Mouse (Mus musculus) hindbrain, embryonic 10.5 days (tissue): ENCODE results near the gene Morc2a. TPM values are rescaled to one million over a fixed set of nuclear protein-coding genes. Genes with fewer than 3 reads are reported as not detected.
"Not testable (repeated sequence)": the region's sequence is repeated elsewhere in the genome, so short reads cannot be mapped to it uniquely, and the experiment has no call there.

Experiments
- DNase-seq: peaks from one replicate; pipeline ENCODE4 v3.0.0-alpha.2; 2017; ENCODE audit warnings: low spot score
- H3K27ac ChIP-seq: fragments of 300-500 bp; sonication (generic); 2 replicates; pipeline ENCODE4 v1.5.1; 2016; ENCODE audit warnings: mild to moderate bottlenecking, moderate library complexity
- H3K27me3 ChIP-seq: fragments of 300-500 bp; sonication (generic); 2 replicates; pipeline ENCODE4 v1.6.1; 2016; ENCODE audit warnings: mild to moderate bottlenecking; ENCODE audit not compliant: poor library complexity, insufficient read depth, severe bottlenecking
- H3K36me3 ChIP-seq: fragments of 300-500 bp; sonication (generic); 2 replicates; pipeline ENCODE4 v1.6.1; 2016; ENCODE audit warnings: mild to moderate bottlenecking, moderate library complexity
- H3K4me1 ChIP-seq: fragments of 300-500 bp; sonication (generic); replicated peaks from 2 replicates; pipeline ENCODE4 v1.6.1; 2016; ENCODE audit warnings: mild to moderate bottlenecking
- H3K4me3 ChIP-seq: fragments of 300-500 bp; sonication (generic); 2 replicates; pipeline ENCODE4 v1.5.1; 2016; ENCODE audit warnings: mild to moderate bottlenecking, moderate library complexity
- H3K9me3 ChIP-seq: fragments of 300-500 bp; sonication (generic); 2 replicates; pipeline ENCODE4 v1.6.1; 2016; ENCODE audit warnings: mild to moderate bottlenecking, moderate library complexity
- WGBS: fragments of 180-500 bp; shearing (Covaris S2); methylation state at CpG from one replicate; pipeline ENCODE4 v1.1.7; 2016; 5-methylcytosine and 5-hydroxymethylcytosine counted together
- polyA plus RNA-seq: library from polyadenylated mRNA; unstranded; fragments of >200 nt; fragmentation: Nextera tagmentation; extraction: Ambion mirVana; gene quantifications from 2 replicates; pipeline ENCODE4 v1.2.1, GENCODE M21; 2016

Gene Morc2a
- 38.4 and 40.8 TPM in 2 replicates for polyA plus RNA-seq

- no peaks in the 10 kb centered on the region for H3K27me3 ChIP-seq
- H3K36me3 ChIP-seq, result peaks cover 81% of the 10 kb centered on the region
- DNase-seq, result peak; percentile 98
- H3K4me3 ChIP-seq, result peak within 1 kb of the TSS; percentile 97
- peaks cover 47% of the 10 kb centered on the region for H3K9me3 ChIP-seq
- peaks cover 27% of the 10 kb centered on the region for H3K4me1 ChIP-seq
- WGBS, result 2% methylated on average over 81 of the region's 81 CpGs
- peak within 1 kb of the TSS; percentile 99 for H3K27ac ChIP-seq
Observed at GRCm38 (mm10) chr11:3648964-3649841, at the start of gene Morc2a. Gene Morc2a, plus strand, starts transcription at chr11:3649191.

DNA sequence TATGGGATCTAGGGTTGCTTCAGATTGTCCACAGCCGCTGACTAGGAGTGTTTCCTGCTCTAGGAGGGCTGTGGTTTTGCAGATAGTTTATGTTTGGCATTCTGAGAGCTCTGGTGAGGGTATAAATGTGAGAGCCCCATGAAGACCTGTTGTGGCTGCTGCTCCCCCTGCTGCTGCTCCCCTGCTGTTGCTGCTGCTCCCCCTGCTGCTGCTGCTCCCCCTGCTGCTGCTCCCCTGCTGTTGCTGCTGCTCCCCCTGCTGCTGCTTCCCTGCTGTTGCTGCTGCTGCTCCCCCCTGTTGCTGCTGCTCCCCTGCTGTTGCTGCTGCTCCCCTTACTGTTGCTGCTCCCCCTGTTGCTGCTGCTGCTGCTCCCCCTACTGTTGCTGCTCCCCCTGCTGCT is 47.0 kb upstream of the Morc2a start:
- H3K4me1 ChIP-seq, H3K36me3 ChIP-seq, H3K27ac ChIP-seq, H3K27me3 ChIP-seq, DNase-seq, H3K4me3 ChIP-seq, H3K9me3 ChIP-seq: not testable (repeated sequence)
- WGBS, result 63% methylated on average over 1 of the region's 1 CpGs

- not testable (repeated sequence) for H3K9me3 ChIP-seq, H3K4me1 ChIP-seq, H3K27me3 ChIP-seq, H3K27ac ChIP-seq, H3K4me3 ChIP-seq, H3K36me3 ChIP-seq
- 53% methylated on average over 2 of the region's 2 CpGs for WGBS
- peak; percentile 21 for DNase-seq
Observed at GRCm38 (mm10) chr11:3602687-3603086, 46.3 kb upstream of the Morc2a start.

DNA sequence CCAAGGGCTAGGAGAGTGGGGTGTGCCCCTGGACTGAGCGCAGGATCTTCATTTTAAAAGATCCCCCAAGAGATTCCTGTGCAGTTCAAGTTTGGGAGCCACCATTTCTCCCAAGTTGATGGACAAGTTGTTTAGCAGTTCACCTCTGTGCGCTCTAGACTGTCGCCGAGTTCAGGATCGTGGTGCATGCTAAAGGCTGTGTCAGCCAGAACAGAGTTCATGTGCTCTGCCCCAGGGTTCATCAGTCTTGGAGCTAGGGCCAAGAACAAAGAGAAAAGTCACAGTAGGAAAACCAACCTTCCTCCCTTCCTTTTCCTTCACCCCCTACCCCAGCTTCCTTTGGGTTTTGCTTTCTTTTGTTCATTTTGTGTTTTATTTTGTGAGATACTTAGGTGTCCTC is 42.5 kb upstream of the Morc2a start:
- Histone ChIP-seq H3K27ac (no peak overlapping the region), H3K4me3 (no peak overlapping the region), H3K4me1 (peaks cover 5% of the 10 kb centered on the region; the same call in 1 of the 2 replicates), H3K27me3 (no peaks in the 10 kb centered on the region), H3K9me3 (no peaks in the 10 kb centered on the region), H3K36me3 (no peaks in the 10 kb centered on the region)
- no peak for DNase-seq
- WGBS, result 86% methylated on average over 5 of the region's 5 CpGs

GRCm38 (mm10) chr11:3615576-3615975 is 33.4 kb upstream of the Morc2a start:
- no peaks in the 10 kb centered on the region for H3K36me3 ChIP-seq
- H3K4me3 ChIP-seq, result no peak overlapping the region
- DNase-seq, result no peak
- H3K9me3 ChIP-seq, result no peaks in the 10 kb centered on the region
- H3K4me1 ChIP-seq, result no peaks in the 10 kb centered on the region
- no peak overlapping the region for H3K27ac ChIP-seq
- H3K27me3 ChIP-seq, result no peaks in the 10 kb centered on the region
- WGBS, result 88% methylated on average over 4 of the region's 4 CpGs

DNA sequence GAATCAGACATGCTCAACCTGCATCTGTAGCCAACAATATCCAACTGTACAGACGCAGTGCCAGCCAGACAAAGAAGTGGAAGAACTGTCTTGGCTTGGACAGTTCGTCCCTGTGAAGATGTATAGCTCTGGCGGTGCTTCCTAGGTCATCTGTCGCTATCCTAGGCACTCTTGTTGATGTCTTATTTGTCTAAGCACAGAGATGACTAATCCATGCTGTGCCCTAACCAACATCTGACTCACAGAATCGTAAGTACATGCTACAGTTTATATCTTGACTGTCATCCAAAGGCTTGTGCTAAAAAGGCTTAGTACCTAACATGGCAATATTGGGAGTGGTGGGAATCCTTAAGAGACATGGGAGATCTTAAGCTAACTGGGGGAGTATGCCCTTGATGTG is 26.2 kb upstream of the Morc2a start:
- Histone ChIP-seq H3K4me1 (no peaks in the 10 kb centered on the region), H3K4me3 (no peak overlapping the region), H3K9me3 (peaks cover 6% of the 10 kb centered on the region; the same call in 1 of the 2 replicates), H3K27me3 (peaks cover 8% of the 10 kb centered on the region), H3K27ac (no peak overlapping the region), H3K36me3 (no peaks in the 10 kb centered on the region)
- 86% methylated on average over 5 of the region's 5 CpGs for WGBS
- no peak for DNase-seq

DNA sequence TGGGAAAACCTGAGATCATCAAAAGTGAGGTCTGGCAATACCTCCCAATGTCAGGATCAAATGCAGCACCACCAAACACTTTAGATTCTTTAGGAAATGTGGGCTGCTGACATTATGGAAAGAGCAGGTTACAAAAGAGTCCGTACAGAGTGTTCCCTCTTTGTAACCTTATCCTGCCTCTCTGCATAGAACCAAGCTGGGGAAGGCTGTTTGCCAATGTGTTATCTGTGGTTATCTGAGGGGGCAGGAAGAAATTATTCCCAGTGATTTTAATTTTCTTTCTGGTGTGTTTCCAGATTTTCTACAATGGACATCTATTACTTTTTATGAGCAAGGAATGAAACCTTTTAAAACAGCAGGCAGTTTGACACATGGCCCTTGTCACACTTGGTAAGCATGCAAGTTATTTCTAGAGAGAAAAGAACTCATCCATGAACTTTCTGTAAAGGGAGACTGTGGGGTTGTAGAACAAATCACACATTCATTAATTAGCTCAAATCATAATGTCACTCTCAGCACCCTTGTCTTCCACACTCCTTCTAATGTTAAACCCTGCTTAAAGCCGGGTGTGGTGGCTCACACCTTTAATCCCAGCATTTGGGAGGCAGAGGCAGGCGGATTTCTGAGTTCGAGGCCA is 24.5 kb upstream of the Morc2a start:
- H3K36me3 ChIP-seq, result no peaks in the 10 kb centered on the region
- no peak for DNase-seq
- H3K9me3 ChIP-seq, result peaks cover 6% of the 10 kb centered on the region; the same call in 1 of the 2 replicates
- no peak overlapping the region for H3K4me3 ChIP-seq
- H3K27ac ChIP-seq, result no peak overlapping the region
- WGBS, result 82% methylated on average over 4 of the region's 4 CpGs
- peaks cover 25% of the 10 kb centered on the region for H3K27me3 ChIP-seq
- peaks cover 9% of the 10 kb centered on the region; the same call in 1 of the 2 replicates for H3K4me1 ChIP-seq

DNA sequence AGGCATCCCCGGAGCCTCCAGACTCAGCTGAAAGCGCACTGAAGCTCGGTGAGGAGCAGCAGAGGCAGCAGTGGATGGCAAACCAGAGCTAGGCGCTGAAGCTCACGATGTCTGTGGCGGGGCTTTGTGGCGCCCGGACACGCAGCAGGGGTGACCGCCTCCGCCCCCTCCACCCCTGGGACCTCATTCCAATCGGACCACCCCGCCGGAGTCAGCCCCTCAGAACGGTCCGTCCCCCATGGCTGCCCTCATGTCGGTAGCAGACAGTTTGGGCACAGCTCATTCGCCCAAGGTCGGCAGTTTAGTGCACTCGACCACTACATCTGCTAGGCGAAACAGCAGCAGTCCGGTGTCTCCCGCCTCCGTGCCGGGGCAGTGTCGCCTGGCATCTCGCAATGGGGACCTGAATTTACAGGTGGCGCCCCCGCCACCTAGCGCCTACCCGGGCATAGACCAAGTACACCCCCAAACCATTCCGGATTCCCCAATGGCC is 19.9 kb upstream of the Morc2a start:
- Histone ChIP-seq H3K36me3 (no peaks in the 10 kb centered on the region), H3K27me3 (peaks cover 34% of the 10 kb centered on the region), H3K9me3 (peaks cover 6% of the 10 kb centered on the region; the same call in 1 of the 2 replicates), H3K4me3 (peak overlapping the region; percentile 60), H3K4me1 (peaks cover 9% of the 10 kb centered on the region; the same call in 1 of the 2 replicates), H3K27ac (peak overlapping the region; percentile 45; the same call in 1 of the 2 replicates)
- 2% methylated on average over 32 of the region's 32 CpGs for WGBS
- DNase-seq, result peak; percentile 47

DNA sequence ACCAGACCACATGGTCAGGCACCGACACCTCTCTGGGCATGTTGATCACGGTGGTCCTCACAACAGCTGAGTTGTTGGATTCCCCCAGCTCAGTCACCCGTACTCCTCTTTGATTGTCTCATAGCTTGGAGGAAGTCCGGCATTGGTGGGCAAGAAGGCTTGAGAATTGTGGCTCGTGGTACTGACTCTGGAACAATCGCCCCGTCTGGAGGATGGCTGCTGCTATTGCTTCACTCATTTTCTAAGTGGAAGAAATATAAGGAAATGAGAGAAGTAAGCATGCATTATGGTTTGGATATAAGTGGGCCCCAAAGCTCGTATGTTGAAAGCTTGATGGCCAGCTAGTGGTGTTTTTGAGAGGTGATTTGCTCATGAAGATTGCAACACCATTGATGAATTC is 15.7 kb upstream of the Morc2a start:
- H3K4me1 ChIP-seq, H3K4me3 ChIP-seq, H3K36me3 ChIP-seq, DNase-seq, H3K27ac ChIP-seq: not testable (repeated sequence)
- H3K9me3 ChIP-seq, result peaks cover 15% of the 10 kb centered on the region; the same call in 1 of the 2 replicates
- H3K27me3 ChIP-seq, result peaks cover 21% of the 10 kb centered on the region
- 85% methylated on average over 8 of the region's 8 CpGs for WGBS

DNA sequence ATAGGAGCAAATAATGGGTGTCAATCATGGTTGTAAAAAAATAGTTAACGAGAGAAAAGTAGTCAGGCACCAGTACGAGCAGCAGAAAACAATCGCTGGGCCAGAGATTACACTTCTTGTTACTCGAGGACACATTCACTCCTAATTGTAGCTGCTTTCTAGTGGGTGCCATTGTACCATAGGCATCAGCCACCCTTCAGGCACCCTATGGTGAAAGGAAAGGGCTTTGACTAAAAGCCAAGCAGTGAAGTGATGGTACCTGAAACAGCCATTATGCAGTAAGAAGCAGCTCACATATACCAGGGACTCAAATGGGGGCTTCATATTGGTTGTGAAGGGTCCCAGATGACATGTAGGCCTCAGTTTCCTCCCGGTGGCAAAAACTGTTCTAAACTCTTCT is 1.3 kb upstream of the Morc2a start:
- peaks cover 81% of the 10 kb centered on the region for H3K36me3 ChIP-seq
- H3K27me3 ChIP-seq, result no peaks in the 10 kb centered on the region
- H3K27ac ChIP-seq, result peak overlapping the region; percentile 99; the same call in 1 of the 2 replicates
- WGBS, result 89% methylated on average over 5 of the region's 5 CpGs
- H3K9me3 ChIP-seq, result peaks cover 63% of the 10 kb centered on the region
- DNase-seq, result no peak
- H3K4me3 ChIP-seq, result peak overlapping the region; percentile 97
- peaks cover 27% of the 10 kb centered on the region for H3K4me1 ChIP-seq

DNA sequence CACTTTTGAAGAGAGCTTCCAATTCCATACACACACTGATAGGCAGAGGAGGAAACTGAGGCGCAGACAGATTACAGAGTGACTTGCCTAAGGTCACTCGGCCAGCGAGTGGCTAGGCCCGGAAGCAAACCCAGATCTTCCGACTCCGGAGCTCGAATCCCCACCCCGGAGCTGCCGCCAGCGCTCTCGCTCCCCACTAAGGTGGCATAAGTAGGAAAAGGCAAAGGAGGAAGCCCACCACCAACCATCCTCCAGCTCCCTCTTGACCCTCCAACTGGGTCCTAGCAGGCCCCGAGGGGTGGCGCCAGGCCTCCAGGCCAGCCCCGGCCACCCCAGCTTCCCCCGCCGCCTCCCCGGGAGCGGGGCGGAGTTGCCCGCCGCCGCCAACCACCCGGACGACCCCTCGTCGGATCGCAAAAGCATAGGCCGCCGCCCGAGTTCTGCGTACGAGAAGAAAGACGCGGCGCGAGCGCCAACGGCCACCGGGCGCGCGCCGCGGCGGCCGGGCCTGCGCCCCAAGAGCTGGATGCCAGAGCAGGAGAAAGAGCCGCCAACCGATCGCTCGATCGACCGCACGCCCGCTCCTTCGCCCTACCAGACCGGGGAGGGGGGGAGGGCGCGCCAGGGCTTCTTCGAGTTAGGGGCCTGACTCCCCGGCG is 557 bp upstream of the Morc2a start:
- Histone ChIP-seq H3K27me3 (no peaks in the 10 kb centered on the region), H3K9me3 (peaks cover 55% of the 10 kb centered on the region), H3K4me3 (peak overlapping the region; percentile 97), H3K4me1 (peaks cover 27% of the 10 kb centered on the region), H3K27ac (peak overlapping the region; percentile 99), H3K36me3 (peaks cover 81% of the 10 kb centered on the region)
- DNase-seq, result no peak
- WGBS, result 1% methylated on average over 62 of the region's 62 CpGs

- Histone ChIP-seq H3K4me3 (peak overlapping the region; percentile 97), H3K4me1 (peaks cover 27% of the 10 kb centered on the region), H3K27ac (no peak overlapping the region), H3K36me3 (peaks cover 81% of the 10 kb centered on the region), H3K27me3 (no peaks in the 10 kb centered on the region), H3K9me3 (peaks cover 38% of the 10 kb centered on the region)
- 95% methylated on average over 6 of the region's 6 CpGs for WGBS
- DNase-seq, result no peak
Observed at GRCm38 (mm10) chr11:3650141-3650540, 1.1 kb downstream of the Morc2a start.
